Mouse (Mus musculus) mouse trophoblast stem cell (cell line): ENCODE data around the gene Reg4.

Experiments
- in situ Hi-C, 2 experiments: fragments of 300-500 bp; cut with MseI, MboI; formaldehyde crosslinking; loops; 2 replicates in 1 of 2; 3 replicates in 1 of 2; pipeline ENCODE4 v1.15.1; 2025

Gene Reg4

DNA sequence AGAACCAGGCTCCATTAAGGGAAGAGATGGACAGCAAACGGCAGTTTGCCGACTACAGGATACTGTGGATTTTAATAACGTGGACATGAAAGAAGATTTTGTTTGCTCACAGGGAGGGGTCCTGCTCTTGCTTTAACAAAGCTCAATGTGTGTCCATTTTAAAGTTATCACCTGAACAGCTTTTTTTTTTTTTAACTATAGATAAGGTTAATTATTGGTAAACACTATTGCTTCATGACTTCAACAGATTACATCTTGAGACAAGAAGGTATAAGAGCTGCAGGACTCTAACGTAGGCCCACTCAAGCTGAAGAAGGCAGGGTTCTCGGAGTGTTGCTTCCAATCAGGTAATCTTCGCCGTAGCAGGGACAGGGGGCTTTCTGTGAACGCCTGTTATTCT lies at the start of gene Reg4:
Gene Reg4 (plus strand): TSS at position 301 of the 400 bp plus-strand sequence.
- in situ Hi-C loops: loop anchor here (5.0 to 10.0 kb wide), 3 partner anchors 40 to 297 kb away; no protein-coding TSS in a partner anchor

DNA sequence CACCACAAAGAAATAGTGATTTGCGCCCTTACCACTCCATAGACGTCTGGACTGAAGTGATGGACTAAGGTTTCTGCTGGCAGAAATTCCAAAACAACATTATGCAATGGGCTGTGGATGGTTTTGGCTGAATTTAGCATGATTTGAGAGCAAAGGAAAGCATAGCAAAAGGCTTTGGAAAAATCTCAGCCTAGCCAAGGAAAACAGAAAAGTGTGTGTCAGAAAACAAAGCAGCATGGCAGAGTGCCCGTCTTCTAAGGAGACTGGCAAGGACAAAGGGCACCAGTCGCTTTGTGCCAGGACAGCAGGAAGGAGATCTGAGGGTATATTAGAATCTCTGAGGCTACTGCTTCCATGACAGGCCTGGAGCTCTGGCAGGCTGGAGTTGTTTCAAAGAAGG lies 43.6 kb upstream of the Reg4 start:
- in situ Hi-C loops: loop anchor here in 1 of 2 experiments (5.0 kb wide), 1 partner anchor 34 kb away; no protein-coding TSS in a partner anchor

- in situ Hi-C loops: loop anchor here in 1 of 2 experiments (5.0 to 10.0 kb wide), 2 partner anchors 41 to 134 kb away; partner anchors contain the start of gene Reg4
Observed at GRCm38 (mm10) chr3:98180805-98181204, 41.2 kb upstream of the Reg4 start.

GRCm38 (mm10) chr3:98185163-98185714 lies 36.7 kb upstream of the Reg4 start:
- in situ Hi-C loops: loop anchor here in 1 of 2 experiments (10.0 kb wide), 1 partner anchor 130 kb away; no protein-coding TSS in a partner anchor

GRCm38 (mm10) chr3:98187777-98188176 lies 34.2 kb upstream of the Reg4 start:
- in situ Hi-C loops: loop anchor here in 1 of 2 experiments (10.0 kb wide), 1 partner anchor 127 kb away; no protein-coding TSS in a partner anchor

DNA sequence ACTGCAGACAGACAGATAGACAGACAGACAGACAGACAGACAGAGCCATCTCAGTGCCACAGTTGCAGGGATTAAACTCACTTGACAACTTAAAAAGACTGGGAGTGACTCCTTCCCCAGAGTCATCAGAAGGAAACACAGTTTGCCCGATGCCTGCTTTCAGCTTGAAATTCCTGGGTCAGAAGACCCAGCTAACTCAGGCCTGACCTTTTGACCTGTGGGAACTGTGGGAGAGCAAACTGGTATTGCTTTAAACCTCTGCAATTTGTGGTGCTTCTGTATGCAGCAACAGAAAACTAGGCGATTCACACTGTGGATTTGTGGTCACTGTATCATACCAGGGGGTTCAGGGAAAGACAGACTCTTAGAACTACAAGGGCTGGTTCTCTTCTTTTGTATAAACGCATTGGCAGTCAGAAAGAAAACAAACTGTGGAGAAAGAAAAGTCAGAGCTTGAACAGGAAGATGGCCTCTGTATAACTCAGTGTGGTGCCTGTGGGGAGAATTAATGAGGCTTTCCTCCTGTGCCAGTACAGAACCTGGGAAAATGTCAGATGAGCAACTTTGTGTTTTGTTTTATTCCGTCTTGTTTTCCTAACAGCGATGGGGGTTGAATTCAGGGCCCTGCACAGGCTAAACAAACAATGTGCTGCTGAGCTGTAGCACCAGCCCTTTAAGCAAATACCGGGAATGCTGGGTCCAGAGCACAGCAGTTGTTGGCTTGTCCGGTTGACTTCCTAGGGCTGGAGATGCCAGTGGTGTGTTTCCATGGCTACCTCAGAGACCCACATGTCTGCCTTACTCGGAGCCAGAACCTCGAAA lies 24.0 kb upstream of the Reg4 start:
- in situ Hi-C loops: no loop called here

DNA sequence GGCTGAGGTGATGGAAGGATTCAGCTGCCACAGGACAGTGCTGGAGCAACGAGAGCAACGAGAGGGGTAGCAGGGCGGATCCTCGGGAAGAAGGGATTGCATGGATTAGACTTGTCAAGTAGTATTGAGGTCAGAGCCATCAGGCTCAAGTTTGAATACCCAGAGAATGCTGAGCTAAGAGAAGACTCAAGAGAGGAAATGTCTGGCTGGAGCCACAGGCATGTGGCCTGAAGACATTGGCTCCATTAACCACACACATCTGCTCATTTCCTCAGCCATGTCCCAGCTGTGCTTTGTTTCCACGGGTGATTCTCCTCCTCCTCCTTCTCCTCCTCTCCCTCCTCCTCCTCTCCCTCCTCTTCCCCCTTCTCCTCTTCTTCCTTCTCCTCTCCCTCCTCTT lies 22.2 kb upstream of the Reg4 start:
- in situ Hi-C loops: no loop called here

GRCm38 (mm10) chr3:98203282-98203681 lies 18.7 kb upstream of the Reg4 start:
- in situ Hi-C loops: no loop called here

GRCm38 (mm10) chr3:98206977-98207376 lies 15.0 kb upstream of the Reg4 start:
- in situ Hi-C loops: no loop called here

DNA sequence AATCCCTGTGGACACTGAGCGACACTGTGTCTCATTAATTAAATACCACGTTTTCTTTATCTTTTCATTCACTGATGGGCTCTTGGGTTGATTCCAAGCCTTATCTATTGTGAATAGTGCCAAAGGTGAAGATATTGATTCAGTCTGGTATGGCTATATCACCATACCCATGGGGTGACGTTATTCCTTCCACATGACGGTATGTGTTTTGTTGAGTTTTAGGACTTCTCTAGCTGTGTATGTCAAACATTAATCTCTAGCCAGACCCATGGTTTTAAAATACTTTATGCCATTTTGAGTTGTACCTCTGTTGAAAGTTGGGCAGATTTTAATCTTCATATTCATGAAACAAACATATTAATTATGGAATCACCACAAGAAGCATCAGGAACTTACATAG lies 12.8 kb upstream of the Reg4 start:
- in situ Hi-C loops: no loop called here

GRCm38 (mm10) chr3:98210860-98211259 lies 11.1 kb upstream of the Reg4 start:
- in situ Hi-C loops: loop anchor here in 1 of 2 experiments (5.0 kb wide), 1 partner anchor 34 kb away; no protein-coding TSS in a partner anchor

- in situ Hi-C loops: loop anchor here in 1 of 2 experiments (5.0 kb wide), 1 partner anchor 34 kb away; no protein-coding TSS in a partner anchor
Observed at GRCm38 (mm10) chr3:98211301-98212081, 10.5 kb upstream of the Reg4 start.

DNA sequence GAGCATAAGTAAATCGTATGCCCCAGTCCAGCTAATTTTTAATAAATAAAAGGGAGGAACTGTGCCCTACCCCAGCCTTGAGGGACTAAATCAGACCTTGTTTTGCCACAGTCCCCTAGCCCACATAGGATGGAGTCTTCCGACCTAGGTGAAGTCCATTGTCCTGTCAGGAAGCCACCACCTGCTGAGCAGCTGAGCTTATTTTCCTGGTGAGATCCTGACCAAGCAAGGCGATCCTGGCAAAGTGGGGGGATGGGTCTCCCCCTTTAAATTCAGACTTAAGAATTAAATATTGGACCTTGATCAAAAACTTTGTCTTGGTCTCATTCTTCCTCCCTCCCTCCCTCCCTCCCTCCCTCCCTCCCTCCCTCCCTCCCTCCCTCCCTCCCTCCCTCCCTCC lies 5.7 kb upstream of the Reg4 start:
- in situ Hi-C loops: no loop called here

DNA sequence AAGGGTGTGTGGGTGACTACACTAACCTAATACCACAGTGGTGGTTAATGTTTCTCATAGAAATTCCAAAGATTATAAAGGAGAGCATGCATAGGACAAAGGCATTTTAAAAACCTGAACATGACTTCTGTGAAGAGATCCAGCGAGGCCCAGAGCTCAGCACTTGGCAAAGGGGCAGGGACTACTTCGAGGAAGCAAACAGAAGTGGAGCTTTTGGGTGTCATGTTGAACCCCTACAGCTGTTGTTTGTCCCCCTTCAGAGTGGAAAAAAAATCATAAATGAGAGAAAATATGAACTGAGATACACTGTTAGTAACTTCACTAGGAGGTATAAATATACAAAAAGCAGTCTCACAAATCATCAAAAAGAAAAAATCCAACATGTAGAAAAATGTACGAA lies 1.3 kb downstream of the Reg4 start:
- in situ Hi-C loops: loop anchor here (5.0 to 10.0 kb wide), 3 partner anchors 41 to 298 kb away; no protein-coding TSS in a partner anchor

GRCm38 (mm10) chr3:98223783-98224580 lies 2.0 kb downstream of the Reg4 start:
- in situ Hi-C loops: loop anchor here (5.0 to 10.0 kb wide), 3 partner anchors 42 to 299 kb away; no protein-coding TSS in a partner anchor

DNA sequence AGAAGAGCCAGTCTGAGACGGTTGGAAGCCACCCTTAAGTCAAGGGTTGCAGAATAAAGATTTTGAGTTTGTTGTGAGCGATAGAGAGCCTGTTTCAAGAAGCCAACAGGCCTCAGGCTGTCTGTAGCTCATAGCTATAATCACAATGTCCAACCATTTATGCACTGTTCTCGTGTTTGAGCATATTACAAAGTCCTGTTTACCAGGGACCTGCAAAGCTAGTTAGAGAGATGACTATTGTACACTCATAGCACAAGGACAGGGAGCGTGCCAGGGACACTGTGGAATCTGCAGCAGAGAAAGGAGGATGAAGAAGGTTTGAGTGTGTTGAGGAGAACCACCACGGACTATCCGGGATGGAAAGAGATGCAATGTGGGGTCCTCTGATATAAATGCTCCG lies 3.0 kb downstream of the Reg4 start:
- in situ Hi-C loops: loop anchor here (5.0 to 10.0 kb wide), 3 partner anchors 43 to 300 kb away; no protein-coding TSS in a partner anchor

GRCm38 (mm10) chr3:98225746-98226145 lies 3.8 kb downstream of the Reg4 start:
- in situ Hi-C loops: loop anchor here in 1 of 2 experiments (10.0 kb wide), 2 partner anchors 89 to 301 kb away; no protein-coding TSS in a partner anchor

DNA sequence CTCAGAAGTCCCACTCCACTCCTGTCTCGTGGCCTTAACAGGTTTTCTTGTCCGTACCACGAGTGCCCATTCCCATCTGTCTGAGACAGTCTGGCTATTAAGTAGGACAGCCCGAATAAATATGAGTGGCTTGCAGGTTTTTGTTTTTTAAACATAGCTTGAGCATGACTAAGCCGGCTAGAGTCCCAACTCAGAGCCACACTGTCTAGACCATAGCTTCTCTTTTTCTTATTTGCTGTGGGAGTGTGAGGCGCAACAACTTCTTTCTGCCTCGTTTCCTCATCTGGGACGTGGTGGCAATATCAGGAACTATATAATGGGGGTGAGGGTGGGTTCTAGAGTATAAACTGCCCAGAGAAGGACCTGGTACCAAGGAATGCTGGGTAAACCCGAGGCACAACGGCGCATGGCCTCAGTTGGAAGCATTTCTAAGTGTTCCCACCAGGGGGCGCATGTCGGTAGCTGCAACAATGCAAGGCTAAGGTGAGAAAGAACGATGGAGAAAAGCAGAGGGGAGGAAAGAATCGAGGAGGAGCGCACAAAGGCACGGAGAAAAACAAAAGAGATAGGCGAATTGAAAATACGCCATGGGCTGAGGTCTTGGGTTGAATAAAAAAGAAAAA lies 5.1 kb downstream of the Reg4 start:
- in situ Hi-C loops: loop anchor here in 1 of 2 experiments (10.0 kb wide), 2 partner anchors 88 to 302 kb away; no protein-coding TSS in a partner anchor

DNA sequence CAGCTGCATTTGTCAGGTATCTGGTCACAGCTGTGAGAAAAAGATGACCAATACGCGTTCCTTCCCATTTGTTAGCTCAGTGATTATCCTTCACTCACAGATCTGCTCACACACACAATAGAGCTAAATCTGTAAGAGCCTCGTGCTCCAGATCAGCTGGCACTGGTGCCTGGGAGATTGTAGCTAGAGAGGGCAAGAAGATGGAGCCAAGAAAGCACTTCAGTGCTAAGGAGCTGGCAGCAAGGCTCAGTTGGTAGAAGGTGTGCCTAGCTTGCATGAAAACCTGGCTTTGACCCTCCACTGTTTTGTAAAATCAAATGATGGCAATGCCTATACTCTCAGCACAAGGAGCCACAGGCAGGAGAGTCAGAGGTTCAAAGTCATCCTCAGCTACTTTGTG lies 5.8 kb downstream of the Reg4 start:
- in situ Hi-C loops: loop anchor here in 1 of 2 experiments (10.0 kb wide), 2 partner anchors 87 to 303 kb away; no protein-coding TSS in a partner anchor

- in situ Hi-C loops: loop anchor here in 1 of 2 experiments (10.0 kb wide), 2 partner anchors 85 to 305 kb away; no protein-coding TSS in a partner anchor
Observed at GRCm38 (mm10) chr3:98229943-98230342, 8.0 kb downstream of the Reg4 start.
